Mouse (Mus musculus): ENCODE measurements around the gene Asb8. TPM values are rescaled to one million over a fixed set of nuclear protein-coding genes. Genes with fewer than 3 reads are reported as not detected.

Gene Asb8
- total RNA-seq, 4 experiments from 2014 or later: 50.8 to 53.6 (median 51.9) TPM

DNA sequence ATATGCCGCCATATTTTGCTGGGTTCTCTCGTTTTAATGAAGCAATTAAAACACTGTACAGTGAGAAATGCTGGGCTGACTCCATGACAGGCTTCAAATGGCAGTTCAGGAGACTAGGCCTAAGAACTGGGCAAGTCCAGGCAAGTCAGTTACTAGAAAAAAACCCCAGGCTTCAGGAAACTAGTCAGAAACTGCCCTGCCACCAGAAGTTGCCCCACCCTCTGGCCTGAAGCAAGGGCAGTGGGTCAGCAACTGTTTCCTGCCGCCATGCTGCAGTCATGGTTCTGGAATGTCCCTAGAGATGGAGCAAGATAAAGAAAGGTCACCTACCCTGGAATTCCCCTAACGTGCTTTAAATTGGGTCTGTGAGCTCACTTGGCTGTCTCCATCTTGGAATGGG is 9.5 kb downstream of the Asb8 start:
- no peak for DNase-seq (ENCODE audit: low spot score in 2 of 2)

DNA sequence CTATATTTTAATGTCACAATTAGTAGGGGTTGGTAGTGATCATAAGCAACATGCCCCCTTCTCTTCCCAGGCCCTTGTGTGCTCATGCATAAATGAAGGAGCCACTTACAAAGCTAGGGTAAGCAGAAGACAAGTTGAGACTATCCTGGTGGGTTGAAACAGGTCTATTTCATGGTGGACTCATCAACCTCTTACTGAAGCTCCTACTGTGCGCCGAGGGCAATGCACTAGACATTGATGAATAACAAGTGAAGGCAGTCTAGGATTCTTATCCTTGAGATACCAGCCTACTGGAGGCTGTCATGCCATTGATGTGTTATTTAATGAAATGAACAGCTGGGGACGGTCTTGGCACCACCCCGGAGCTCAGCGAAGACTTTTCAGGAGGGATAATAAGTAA is 10.2 kb downstream of the Asb8 start:
- no peak for DNase-seq (ENCODE audit: low spot score in 2 of 2)

DNA sequence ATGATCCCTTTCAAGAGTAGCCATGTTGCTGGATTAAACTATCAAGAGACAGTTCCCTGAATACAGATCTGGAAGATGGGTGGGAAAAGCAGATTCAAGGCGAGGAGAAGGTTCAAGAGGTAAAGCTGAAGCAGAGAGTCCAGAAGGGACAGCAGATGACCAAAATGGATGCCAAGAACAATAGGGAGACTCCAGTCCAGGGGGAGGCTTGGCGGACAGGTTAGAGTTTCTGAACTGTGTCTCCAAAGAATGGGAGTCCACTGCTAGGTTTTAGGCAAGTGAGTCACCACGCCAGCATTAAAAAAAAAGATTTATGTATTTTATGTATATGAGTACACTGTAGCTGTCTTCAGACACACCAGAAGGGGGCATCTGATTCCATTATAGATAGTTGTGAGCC is 10.8 kb downstream of the Asb8 start:
- DNase-seq (ENCODE audit: low spot score in 2 of 2): no peak

DNA sequence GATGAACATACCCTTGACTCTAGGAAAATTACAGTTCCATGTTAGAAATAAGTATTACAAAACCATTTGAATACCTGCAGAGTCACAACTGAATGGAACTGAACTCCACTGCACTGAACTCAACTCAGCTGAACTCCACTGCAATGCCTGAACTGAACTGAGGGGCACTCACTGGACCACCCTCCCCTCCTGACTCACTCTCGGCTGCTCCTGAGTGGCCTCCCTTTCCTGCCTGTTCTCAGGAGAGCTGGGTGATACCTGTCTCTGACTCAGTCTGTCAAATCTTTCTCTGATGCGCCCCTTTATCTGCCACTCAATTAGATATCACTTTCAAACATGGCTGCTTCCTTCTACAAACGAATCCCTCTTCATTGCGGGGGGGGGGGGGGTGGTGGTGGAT is 11.3 kb downstream of the Asb8 start:
- no peak for DNase-seq (ENCODE audit: low spot score in 2 of 2)

DNA sequence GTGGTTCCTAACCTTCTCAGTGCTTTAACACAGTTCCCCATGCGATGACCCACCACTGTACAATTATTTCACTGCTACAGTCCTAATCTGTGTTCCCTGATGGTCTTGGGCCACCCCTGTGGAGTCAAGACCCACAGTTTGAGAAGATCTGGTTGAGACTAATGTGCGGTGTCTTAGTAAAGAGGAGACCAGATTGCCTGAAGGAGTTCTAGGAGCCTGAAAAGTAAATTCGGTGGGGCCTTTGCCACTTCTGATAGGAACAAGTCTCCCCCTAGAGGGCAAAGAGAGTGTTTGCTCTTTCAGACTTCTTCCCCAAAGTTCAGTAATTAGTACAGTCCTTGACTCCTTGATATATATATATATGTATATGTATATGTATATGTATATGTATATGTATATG is 11.8 kb downstream of the Asb8 start:
- DNase-seq (ENCODE audit: low spot score in 2 of 2): no peak

DNA sequence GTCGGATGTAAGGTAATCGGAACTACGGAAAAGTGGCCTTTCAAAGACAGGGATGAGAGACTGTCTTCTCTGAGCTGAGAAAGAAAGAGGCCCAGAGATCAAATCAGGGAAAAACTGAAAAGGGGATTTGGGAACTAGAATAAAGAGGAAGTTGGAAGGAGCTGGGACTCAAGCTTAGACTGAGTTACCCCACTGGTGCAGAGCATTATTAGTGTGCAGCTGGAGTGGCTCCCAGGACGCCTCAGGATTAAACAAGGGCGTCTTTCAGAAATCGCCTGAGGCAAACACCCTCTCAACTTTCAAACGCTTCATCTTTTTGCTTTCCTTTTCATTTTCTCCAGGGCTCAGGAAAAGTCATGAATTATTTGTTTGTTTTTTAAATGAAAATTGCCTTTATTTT is 12.5 kb downstream of the Asb8 start:
- no peak for DNase-seq (ENCODE audit: low spot score in 2 of 2)

DNA sequence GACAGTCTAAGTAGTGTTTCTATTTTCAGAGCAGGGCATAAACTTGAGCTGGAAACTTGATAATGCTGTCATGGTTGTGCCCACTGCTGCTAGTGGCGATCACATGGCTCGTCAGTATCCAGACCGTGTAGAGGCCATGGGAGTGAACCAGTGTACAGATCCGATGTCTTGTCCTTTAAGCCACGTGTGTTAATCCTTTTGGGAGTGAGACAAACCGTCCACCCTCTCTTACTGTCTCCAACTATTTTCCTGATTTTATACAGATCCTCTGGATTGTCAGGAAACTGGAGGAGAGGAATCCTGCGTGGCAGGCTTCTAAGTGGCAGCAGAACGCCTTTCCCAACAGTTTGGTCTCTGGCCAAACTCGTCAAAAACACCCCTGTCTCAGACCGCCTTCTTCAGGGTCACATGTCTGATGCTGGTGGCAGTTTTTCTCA is 16.2 kb downstream of the Asb8 start:
- DNase-seq (ENCODE audit: low spot score in 2 of 2): no peak

DNA sequence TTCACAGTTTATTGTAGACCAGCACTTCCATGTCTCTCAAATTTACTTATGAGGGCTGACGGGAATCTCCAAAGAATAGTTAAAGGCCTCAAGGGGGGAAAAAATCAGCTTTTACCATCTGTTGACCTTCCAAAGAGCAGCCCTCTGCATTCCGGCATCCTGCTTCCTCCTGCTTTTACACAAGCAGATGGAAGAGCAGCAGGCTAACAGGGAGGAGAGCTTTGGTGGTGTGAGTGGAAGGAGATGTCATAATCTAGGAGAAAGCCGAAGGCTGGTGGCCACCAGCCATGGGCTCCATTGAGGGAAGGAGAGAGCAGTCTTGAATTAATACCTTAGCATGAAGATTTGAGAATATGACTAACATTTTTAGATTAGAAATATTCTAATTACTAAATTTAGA is 17.1 kb downstream of the Asb8 start:
- no peak for DNase-seq (ENCODE audit: low spot score in 2 of 2)

DNA sequence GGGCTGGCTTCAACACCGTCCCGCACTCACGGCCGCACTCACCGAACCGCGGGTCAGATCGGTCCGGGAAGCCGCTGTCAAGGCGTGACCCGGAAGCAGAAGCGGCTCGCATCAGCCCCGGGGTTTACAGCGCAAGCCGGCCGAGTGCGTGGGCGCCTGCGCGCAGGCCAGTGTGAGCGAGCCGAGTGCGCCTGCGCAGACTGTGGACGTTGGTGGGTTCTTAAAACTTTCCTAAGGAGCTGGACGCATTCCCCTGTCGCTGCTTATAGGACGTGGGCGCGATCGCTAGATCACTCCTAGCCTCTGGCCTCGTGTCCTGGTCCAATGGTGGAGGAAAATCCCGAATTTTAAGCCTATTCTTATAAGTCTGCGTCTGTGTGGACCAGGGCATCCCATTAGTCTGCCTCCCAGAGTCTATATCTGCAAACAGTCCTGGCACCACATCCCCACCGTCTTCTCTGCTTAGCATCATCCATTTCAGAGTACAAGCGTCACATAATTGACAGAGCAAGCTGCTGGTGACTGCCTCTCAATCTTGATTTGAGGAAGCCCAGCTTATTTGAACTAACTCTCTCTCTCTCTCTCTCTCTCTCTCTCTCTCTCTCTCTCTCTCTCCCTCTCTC is 19.8 kb downstream of the Asb8 start:
- DNase-seq (ENCODE audit: low spot score in 2 of 2): peak; percentile 84 to 94

DNA sequence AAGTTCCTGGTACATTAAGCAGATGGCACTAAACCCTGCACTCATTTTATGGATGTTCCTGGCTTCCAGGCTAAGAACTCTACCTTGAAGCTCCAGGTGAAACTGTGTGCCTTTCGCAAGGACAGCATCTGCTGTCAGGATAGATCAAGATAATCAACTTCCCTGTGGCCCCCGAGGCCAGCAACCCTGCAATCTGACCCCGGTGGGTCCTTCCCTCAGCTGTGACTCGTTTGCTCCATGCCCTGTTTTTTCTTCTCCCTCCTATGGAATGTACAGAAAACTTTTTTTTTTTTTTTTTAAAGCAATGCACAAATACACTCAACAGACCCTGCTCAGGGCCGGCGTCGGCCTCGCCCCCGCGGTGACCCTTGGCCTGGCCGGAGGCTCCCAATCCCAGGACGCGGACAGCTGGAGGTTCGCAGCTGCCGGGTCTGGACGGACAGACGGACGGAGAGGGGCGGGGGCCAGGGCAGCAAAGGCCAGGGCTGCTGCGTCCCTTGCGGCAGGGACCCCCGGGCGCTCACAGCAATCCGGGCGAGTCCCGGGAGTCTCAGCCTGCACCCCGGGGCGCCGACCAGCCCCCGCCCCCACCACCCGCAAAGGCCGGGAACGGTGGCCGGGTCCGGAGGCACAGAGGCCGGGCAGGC is 20.4 kb downstream of the Asb8 start:
- no peak for DNase-seq (ENCODE audit: low spot score in 2 of 2)

DNA sequence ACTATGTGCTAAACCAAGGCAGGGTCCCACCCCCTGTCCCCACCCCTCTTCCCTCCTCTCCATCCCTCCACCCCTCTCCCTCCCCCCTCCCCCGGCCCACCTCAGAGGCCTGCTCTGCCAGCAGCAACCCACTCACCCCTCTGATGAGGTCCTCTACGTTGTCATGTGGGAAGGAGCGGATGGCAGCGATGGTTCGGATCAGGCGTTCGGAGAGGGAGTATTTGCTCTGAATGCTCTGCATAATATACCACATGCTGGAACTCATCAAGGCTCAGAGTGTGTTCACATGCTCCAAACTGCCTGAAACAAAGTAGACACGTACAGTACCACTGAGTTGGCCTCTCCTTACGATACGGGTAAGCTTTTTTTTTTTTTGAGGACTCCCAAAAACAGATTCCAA is 22.9 kb downstream of the Asb8 start:
- no peak for DNase-seq (ENCODE audit: low spot score in 2 of 2)

DNA sequence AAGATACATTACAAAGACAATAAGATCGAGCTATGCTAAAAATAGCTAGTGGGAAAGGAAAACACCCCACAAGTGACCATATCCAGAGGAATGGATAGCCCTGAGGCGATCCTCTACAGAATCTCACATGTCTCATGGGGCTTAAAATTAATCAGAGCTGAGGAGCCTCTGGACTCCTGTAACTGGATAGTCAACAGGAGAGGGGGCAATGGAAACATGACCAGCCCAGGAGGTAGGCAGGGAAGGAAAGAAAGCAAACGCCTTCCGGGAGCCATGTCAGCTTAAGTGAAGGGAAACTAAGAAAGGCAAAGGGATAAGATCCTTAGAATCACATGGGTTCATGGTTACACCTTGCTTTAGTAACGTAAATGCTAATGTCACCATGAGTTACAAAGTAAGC is 24.6 kb downstream of the Asb8 start:
- no peak for DNase-seq (ENCODE audit: low spot score in 2 of 2)

DNA sequence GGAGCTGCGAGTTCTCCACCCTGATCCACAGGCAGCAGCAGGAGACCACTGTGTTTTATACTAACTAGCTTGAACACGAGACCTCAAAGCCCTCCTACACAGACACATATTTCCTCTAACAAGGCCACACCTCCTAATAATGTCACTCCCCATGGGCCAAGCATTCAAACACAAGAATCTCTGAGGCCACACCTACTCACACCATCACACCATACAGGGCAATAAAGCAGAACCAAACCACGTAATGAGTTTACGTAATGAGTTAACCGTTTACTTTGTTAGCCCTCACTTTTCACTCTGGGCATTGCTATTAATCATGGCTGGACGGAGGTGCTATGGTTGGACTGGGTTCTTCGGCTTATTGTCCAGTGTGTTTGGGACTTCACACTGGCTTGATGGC is 25.7 kb downstream of the Asb8 start:
- DNase-seq (ENCODE audit: low spot score in 2 of 2): no peak

DNA sequence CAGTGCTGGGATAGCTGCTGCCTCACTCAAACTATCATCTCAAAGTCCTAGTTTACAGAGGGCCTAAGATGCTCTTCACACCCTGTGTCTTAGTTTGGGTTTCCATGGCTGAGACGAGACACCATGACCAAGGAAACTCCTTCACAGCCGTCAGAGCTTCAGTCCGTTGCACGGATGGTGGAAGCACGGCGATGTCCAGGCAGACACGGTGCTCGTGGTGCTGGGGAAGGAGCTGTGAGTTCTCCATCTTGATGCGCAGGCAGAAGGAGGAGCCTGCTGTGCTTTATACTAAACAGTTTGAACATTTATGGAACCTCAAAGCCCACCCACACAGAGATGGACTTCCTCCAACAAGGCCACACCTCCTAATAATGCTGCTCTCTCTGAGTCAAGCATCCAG is 28.6 kb downstream of the Asb8 start:
- DNase-seq (ENCODE audit: low spot score in 2 of 2): no peak

DNA sequence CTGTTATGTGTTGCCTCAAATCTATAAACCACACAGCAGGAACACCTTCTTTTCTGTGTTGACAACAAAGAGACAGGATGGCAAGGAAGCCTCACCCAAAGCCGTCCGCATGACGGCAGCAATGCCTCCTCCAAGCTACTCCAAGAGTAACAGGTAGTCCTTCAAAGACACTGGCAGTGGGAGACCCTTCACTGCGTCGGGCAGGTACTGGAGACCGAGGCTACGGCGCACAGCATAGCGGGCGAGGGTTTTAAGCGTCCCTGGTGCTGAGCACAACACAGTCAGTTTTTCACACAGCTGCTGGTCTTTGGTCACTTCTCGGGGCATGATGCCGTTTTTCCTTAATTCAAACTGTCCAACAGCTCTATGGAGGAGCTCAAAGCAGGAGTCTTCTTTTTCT is 29.8 kb downstream of the Asb8 start:
- no peak for DNase-seq (ENCODE audit: low spot score in 2 of 2)

DNA sequence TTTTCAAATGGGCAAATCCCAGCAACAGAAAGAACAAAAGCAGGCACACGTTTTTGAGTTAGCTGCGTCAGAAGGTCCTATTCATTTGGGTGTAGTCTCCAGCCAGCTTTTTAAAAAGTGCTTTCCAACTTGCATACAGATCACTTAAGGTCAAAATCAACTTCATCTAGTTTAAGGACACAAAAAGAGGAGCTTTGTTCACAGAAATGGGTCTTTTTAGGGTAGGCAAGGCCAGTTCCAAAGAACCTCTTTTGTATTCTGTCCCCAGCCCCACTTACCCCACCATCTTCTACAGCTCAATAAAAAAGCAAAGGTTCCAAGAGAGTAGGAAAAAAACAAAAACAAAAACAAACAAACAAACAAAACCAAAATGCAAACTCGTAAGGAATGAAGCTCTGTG is 30.8 kb downstream of the Asb8 start:
- DNase-seq (ENCODE audit: low spot score in 2 of 2): no peak

DNA sequence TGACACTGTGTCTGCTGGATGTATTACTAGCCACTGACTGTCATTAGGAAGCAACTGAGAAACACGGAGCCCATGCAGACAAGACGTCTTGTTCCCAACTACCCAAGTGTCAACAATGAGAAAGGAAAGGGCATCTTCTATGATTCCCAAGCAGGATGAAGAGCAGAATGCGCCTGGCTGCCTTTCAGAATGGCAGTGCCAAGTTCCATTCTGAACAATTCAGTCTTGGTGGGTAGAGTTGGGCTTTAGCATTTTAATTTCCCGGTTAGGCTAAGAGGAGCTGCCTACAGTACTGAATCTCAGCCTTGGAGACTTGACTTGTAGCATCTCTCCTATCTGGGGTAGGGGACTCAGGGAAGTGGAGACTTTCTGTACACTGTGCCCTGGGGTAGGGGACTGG is 31.4 kb downstream of the Asb8 start:
- no peak for DNase-seq (ENCODE audit: low spot score in 2 of 2)

DNA sequence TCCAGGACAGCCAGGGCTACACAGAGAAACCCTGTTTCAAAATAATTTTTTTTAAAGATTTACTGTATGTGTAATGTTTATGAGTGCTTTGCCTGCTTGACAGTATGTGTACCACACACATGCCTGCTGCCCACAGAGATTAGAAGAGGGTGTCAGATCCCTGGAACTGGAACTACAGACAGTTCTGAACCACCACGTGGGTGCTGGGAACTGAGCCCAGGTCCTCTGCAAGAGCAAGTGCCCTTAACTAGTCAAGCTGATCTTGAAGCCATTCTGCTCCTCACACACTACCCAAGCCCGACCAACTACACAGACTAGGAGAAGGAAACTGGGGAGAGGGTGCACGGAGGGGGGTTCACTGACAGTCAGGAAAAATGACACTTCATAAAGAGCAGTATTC is 32.0 kb downstream of the Asb8 start:
- no peak for DNase-seq (ENCODE audit: low spot score in 2 of 2)

DNA sequence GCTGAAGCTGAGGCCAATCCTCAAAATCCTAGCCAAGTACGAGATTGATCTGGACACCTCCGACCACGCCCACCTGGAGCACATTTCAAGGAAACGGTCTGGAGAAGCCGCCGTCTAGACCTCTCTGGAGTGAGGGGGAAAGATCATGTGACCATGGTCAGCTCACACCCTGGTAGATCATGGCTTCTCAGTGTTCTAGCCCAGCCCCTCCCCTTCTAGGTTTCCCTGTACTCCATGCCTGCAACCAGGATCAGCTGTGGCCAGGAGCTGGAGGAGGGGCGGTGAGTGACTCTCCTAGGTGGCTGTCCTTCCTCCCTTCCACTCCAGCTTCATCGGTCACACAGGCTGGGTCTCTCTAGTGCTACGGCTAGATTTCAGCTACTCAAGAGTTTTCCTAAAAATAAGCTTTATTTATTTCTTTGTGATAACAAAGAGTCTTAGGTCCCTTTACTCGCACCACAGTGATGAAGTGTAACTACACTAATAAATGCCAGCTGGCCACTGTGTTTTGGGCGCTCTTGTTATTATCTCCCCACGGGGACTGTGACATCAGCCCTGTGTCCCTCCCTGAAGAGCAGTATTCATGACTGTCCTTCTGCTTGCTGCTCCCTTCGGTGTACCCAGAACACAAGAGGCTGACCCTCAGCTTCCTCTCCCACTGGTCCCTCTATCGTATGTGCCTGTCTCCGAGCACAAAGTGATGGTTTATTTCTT is 33.3 kb downstream of the Asb8 start:
- DNase-seq (ENCODE audit: low spot score in 2 of 2): no peak

DNA sequence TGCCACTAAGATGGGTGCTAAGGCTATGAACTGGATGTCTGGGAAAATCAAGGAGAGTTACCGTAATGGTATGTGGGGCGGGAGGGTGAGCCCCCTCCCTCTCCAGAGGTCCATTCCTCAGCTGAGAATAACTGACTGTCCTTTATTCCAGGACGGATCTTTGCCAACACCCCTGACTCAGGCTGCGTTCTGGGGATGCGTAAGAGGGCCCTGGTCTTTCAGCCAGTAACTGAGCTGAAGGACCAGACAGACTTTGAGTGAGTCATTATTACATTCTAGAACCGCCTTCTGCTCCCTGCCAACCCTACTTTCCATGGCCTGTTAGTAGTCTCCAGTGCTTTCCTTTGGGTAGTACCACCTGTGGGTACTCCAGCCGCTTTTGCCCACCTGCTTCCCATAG is 34.0 kb downstream of the Asb8 start:
- DNase-seq (ENCODE audit: low spot score in 2 of 2): no peak

DNA sequence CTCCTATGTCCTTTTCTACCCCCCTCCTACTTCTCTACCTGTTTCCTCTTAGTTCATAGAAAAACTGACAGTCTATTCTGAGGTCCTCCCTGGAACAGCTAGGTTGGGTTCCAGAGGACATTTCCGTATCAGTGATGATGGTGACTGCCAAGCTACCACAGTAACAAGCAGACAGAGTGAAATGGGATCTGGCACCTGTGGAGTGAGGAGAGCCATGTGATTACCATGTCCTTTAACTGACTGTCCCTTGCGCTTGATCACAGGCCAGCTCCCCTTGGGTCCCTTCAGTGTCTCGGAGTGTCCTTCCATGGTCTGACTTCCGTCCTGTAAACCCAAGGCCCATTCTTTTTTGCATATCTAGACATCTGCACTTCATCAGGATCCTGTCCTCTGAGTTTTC is 34.4 kb downstream of the Asb8 start:
- no peak for DNase-seq (ENCODE audit: low spot score in 2 of 2)

DNA sequence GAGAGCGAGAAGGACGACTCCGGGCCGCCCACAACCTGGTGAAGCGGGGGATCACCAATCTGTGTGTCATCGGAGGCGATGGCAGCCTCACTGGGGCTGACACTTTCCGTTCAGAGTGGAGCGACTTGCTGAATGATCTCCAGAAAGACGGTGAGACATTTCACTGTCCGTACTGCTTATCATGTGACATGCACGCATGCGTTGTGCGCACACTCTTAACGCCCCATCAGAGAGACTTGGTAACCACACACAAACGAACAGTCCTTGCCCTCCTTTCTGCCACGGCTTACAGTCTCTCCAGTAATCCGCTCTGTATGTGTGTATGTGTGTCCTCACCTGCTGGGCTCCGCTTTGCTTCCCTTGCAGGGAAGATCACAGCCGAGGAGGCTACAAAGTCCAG is 44.6 kb downstream of the Asb8 start:
- DNase-seq (ENCODE audit: low spot score in 2 of 2): no peak

DNA sequence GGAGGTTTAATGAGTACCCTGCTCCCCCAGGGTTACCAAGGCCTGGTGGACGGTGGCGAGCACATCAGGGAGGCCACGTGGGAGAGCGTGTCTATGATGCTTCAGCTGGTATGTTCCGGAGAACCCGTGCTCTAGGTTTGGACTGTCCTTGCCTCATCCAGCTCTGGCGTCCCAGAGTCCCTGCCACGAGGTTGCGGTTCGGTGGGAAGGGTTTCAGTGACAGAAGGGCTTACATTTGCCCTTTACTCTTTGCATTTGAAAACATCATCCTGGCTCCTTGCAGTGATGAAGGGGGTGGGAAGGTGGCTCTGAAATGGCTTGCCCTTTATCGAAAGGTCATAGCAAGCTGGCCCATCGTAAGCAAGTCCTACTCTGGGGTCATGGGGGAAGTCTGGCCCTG is 46.1 kb downstream of the Asb8 start:
- DNase-seq (ENCODE audit: low spot score in 2 of 2): no peak
